Mouse (Mus musculus): ENCODE results near the gene Atg5. TPM values are rescaled to one million over a fixed set of nuclear protein-coding genes. Genes with fewer than 3 reads are reported as not detected.
"Not testable (repeated sequence)": the region's sequence is repeated elsewhere in the genome, so short reads cannot be mapped to it uniquely, and the experiment has no call there.

Gene Atg5
- total and polyA plus RNA-seq, 2 experiments from 2014 or later, result 17.0 to 38.7 TPM

GRCm38 (mm10) chr10:44327057-44327456 lies 58.9 kb downstream of the Atg5 start:
- H3K27ac ChIP-seq (ENCODE audit: low read depth, low read length), result no peak overlapping the region
- H3K4me1 ChIP-seq (ENCODE audit: insufficient read depth, low read length), result peaks cover 3% of the 10 kb centered on the region; the same call in 1 of the 2 replicates
- H3K36me3 ChIP-seq (ENCODE audit: insufficient read depth, low read length), result no peaks in the 10 kb centered on the region
- no peak for DNase-seq (ENCODE audit: low spot score)
- H3K9ac ChIP-seq (replicated peaks; ENCODE audit: low read length, poor library complexity, severe bottlenecking), result no peak overlapping the region
- TF ChIP-seq CTCF (IDR thresholded peaks at IDR 0.05), result no peak
- no peak for ATAC-seq (ENCODE audit: low FRiP score)
- no peak overlapping the region for H3K4me2 ChIP-seq (ENCODE audit: low read depth, low read length, poor library complexity, severe bottlenecking)
- no peaks in the 10 kb centered on the region for H3K9me3 ChIP-seq (ENCODE audit: low read length)
- WGBS, result 85% methylated on average over 9 of the region's 9 CpGs
- H3K4me3 ChIP-seq (ENCODE audit: low read depth, low read length), result no peak overlapping the region
- H3K27me3 ChIP-seq (ENCODE audit: insufficient read depth, low read length), result no peaks in the 10 kb centered on the region

- ATAC-seq (ENCODE audit: low FRiP score), result no peak
- Histone ChIP-seq H3K4me1 (ENCODE audit: insufficient read depth, low read length) (peaks cover 3% of the 10 kb centered on the region; the same call in 1 of the 2 replicates), H3K9me3 (ENCODE audit: low read length) (no peaks in the 10 kb centered on the region), H3K4me3 (ENCODE audit: low read depth, low read length) (no peak overlapping the region), H3K27ac (ENCODE audit: low read depth, low read length) (no peak overlapping the region), H3K27me3 (ENCODE audit: insufficient read depth, low read length) (no peaks in the 10 kb centered on the region), H3K4me2 (ENCODE audit: low read depth, low read length, poor library complexity, severe bottlenecking) (no peak overlapping the region), H3K9ac (replicated peaks; ENCODE audit: low read length, poor library complexity, severe bottlenecking) (no peak overlapping the region), H3K36me3 (ENCODE audit: insufficient read depth, low read length) (no peaks in the 10 kb centered on the region)
- peak; percentile 71 for DNase-seq (ENCODE audit: low spot score)
- WGBS, result 63% methylated on average over 3 of the region's 3 CpGs
- peak; percentile 79 for TF ChIP-seq CTCF (IDR thresholded peaks at IDR 0.05)
Observed at GRCm38 (mm10) chr10:44328347-44328746, 60.2 kb downstream of the Atg5 start.

- Histone ChIP-seq H3K4me1 (ENCODE audit: insufficient read depth, low read length) (peaks cover 2% of the 10 kb centered on the region; the same call in 1 of the 2 replicates), H3K9me3 (ENCODE audit: low read length) (no peaks in the 10 kb centered on the region), H3K9ac (replicated peaks; ENCODE audit: low read length, poor library complexity, severe bottlenecking) (no peak overlapping the region), H3K27me3 (ENCODE audit: insufficient read depth, low read length) (no peaks in the 10 kb centered on the region), H3K36me3 (ENCODE audit: insufficient read depth, low read length) (no peaks in the 10 kb centered on the region), H3K4me2 (ENCODE audit: low read depth, low read length, poor library complexity, severe bottlenecking) (no peak overlapping the region), H3K27ac (ENCODE audit: low read depth, low read length) (no peak overlapping the region), H3K4me3 (ENCODE audit: low read depth, low read length) (no peak overlapping the region)
- 89% methylated on average over 1 of the region's 1 CpGs for WGBS
- TF ChIP-seq CTCF (IDR thresholded peaks at IDR 0.05), result no peak
- DNase-seq (ENCODE audit: low spot score), result no peak
- no peak for ATAC-seq (ENCODE audit: low FRiP score)
Observed at GRCm38 (mm10) chr10:44330717-44331116, 62.6 kb downstream of the Atg5 start.

- H3K4me2 ChIP-seq (ENCODE audit: low read depth, low read length, poor library complexity, severe bottlenecking), result no peak overlapping the region
- H3K4me1 ChIP-seq (ENCODE audit: insufficient read depth, low read length), result no peaks in the 10 kb centered on the region
- DNase-seq (ENCODE audit: low spot score) (no peak), ATAC-seq (ENCODE audit: low FRiP score) (no peak)
- no peak overlapping the region for H3K9ac ChIP-seq (replicated peaks; ENCODE audit: low read length, poor library complexity, severe bottlenecking)
- no peaks in the 10 kb centered on the region for H3K27me3 ChIP-seq (ENCODE audit: insufficient read depth, low read length)
- no peak for TF ChIP-seq CTCF (IDR thresholded peaks at IDR 0.05)
- 80% methylated on average over 2 of the region's 2 CpGs for WGBS
- no peak overlapping the region for H3K27ac ChIP-seq (ENCODE audit: low read depth, low read length)
- H3K4me3 ChIP-seq (ENCODE audit: low read depth, low read length), result no peak overlapping the region
- H3K9me3 ChIP-seq (ENCODE audit: low read length), result no peaks in the 10 kb centered on the region
- H3K36me3 ChIP-seq (ENCODE audit: insufficient read depth, low read length), result no peaks in the 10 kb centered on the region
Observed at GRCm38 (mm10) chr10:44331469-44331868, 63.3 kb downstream of the Atg5 start.

- ATAC-seq (ENCODE audit: low FRiP score); H3K4me2 ChIP-seq (ENCODE audit: low read depth, low read length, poor library complexity, severe bottlenecking); DNase-seq (ENCODE audit: low spot score); H3K9ac ChIP-seq (replicated peaks; ENCODE audit: low read length, poor library complexity, severe bottlenecking); H3K36me3 ChIP-seq (ENCODE audit: insufficient read depth, low read length); H3K27me3 ChIP-seq (ENCODE audit: insufficient read depth, low read length); H3K4me1 ChIP-seq (ENCODE audit: insufficient read depth, low read length); H3K9me3 ChIP-seq (ENCODE audit: low read length); H3K27ac ChIP-seq (ENCODE audit: low read depth, low read length); H3K4me3 ChIP-seq (ENCODE audit: low read depth, low read length): not testable (repeated sequence)
- WGBS, result 96% methylated on average over 3 of the region's 3 CpGs
Observed at GRCm38 (mm10) chr10:44332656-44333055, 64.5 kb downstream of the Atg5 start.

- not testable (repeated sequence) for DNase-seq (ENCODE audit: low spot score); ATAC-seq (ENCODE audit: low FRiP score)
- 90% methylated on average over 3 of the region's 3 CpGs for WGBS
Observed at GRCm38 (mm10) chr10:44336641-44337382, 68.7 kb downstream of the Atg5 start.

More at GRCm38 (mm10) chr10:44336641-44337382, 68.7 kb downstream of the Atg5 start:
- H3K4me1 ChIP-seq (ENCODE audit: insufficient read depth, low read length); H3K27me3 ChIP-seq (ENCODE audit: insufficient read depth, low read length); H3K36me3 ChIP-seq (ENCODE audit: insufficient read depth, low read length); H3K4me3 ChIP-seq (ENCODE audit: low read depth, low read length); H3K27ac ChIP-seq (ENCODE audit: low read depth, low read length); H3K4me2 ChIP-seq (ENCODE audit: low read depth, low read length, poor library complexity, severe bottlenecking); H3K9ac ChIP-seq (replicated peaks; ENCODE audit: low read length, poor library complexity, severe bottlenecking); H3K9me3 ChIP-seq (ENCODE audit: low read length): not testable (repeated sequence)

Measured in midbrain, postnatal 0 days (tissue).